Mouse (Mus musculus) liver, adult (tissue): ENCODE measurements around the gene Lmf1.

Experiments used
- GATA4 ChIP-seq: IDR thresholded peaks from 2 replicates; pipeline ENCODE4 v1.6.1; 2014; ENCODE audit warnings: mild to moderate bottlenecking, low read length; ENCODE audit not compliant: insufficient replicate concordance

Gene Lmf1

DNA sequence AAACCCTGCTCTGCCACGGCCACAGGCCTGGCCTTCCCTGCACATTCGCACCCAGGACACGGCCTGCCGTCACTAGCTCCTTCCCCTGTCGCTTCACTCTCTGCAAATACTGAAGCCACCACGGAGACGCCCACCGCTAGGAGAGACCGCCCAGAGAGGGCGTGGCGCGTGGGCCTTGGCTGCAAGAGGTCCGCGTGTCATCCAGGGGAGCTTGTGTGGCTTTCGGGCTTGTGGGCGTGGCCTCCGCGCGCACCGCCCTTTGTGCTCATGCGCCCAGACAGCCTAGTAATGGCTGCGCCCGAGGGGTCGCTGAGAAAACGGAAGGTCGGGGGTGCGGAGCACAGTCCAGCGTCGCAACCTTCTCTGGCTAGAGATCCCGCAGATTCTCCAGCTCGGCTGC is at the start of gene Lmf1:
Gene Lmf1 (plus strand): TSS at position 166 of the 400 bp plus-strand sequence.
- TF ChIP-seq GATA4, result no peak

DNA sequence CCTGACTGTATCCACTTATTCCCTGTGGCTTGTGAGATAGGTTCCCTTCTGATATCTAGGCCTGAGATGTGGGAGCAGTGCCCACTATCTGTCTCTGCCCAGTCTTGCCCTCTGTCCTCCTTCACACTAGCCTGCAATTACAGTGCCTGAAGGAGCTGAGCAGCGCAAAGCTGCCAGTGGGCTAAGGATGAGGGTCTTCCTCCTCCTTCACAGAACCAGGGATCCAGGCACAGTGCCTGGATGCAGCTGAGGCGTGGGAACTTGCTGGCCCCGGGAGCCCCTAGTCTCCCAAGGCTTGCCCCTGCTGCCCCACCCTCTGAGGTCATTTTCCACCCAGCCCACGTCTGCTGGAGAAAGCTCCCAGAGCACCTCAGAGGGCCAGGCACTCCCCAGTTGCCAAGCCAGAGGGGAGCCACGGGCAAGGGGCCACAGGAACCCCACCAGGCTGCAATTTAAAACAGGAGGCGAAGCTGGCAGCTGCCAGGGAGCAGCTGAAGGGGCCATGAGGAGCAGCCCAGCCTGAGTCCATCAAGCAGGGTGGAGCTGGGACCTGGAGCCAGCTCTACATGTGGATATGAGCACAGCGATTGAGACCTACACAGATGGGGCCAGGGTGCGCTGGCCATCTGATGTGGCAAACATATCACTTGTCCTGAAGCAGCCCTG is 48.4 kb upstream of the Lmf1 start:
- TF ChIP-seq GATA4, result no peak

GRCm38 (mm10) chr17:25538945-25539875 is 39.7 kb upstream of the Lmf1 start:
- TF ChIP-seq GATA4, result no peak

DNA sequence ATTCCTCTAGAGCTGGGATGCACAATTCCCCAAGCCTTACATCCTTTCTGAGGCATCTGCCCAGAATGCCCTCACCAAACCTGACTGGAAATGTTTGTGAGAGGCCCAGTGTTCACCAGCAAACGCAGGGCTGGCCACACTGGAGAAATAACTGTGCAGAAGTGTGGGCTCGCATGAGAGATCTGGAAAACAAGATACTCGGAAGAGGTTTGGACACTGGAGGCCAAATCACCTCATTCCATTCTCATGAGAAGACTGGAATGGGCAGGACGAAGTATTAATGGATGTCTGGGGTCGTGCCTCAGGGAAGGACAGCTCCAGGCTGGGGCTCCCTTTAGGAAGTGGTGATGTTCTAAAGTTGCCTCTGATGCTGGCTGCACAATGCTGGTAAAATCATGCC is 38.2 kb upstream of the Lmf1 start:
- no peak for TF ChIP-seq GATA4

DNA sequence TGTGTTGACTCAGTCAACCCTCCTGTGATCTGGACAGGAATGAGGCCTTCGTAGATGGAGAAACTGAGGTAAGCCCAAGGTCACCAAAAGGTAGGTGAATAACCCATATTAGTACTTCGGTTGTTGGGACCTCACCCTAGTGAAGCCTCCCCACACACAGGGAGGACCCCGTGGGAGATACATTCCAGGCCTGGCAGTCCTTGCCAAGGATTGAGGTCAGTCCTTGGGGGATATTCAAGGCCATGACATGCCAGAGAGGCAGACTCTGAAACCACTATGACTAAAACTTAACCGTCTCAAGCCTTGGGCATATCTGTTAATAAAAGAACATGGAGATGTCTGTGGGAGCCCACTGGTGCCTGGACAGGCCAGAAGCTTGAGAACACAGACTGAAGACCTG is 37.1 kb upstream of the Lmf1 start:
- no peak for TF ChIP-seq GATA4

DNA sequence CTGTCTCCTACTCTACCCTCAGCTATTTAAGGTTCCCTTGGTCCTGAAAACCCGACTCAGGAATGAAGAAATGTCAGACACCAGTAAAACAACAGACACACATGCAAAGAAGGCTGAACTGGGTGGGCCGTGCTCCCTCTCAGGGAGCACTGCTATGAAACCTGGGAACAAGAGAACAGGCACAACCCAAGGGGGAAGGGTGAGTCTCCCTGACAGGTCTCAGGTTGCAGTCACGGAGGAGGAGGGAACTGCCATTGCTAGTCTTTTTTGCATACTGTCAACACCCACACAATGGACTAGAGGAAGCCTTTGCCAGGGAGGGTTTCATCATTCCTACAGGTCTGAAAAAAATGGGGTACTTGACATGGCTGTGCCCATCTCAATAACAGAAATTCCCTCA is 31.9 kb upstream of the Lmf1 start:
- no peak for TF ChIP-seq GATA4

DNA sequence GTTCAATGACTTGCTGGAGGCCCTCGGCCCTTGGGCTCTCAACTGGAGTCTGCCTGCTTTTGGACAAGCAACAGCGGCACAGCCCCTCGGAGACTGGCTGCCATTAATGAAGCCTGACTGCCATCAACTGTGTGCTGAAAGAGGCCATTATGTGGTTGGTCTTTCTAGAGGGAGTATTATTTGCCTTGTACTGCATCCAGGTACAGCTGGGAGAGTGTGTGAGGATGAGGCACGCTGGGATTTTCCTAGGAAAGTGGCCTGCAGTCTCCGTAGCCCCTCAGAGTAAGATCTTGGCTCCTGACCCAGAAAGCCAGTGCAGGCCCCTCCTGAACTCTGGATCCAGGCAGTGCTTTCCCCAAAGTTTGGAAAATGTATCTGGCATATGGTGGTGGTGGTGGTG is 28.9 kb upstream of the Lmf1 start:
- TF ChIP-seq GATA4, result no peak

- TF ChIP-seq GATA4, result no peak
These were observed 27.6 kb upstream of the Lmf1 start for GRCm38 (mm10) chr17:25551313-25551712.

- no peak for TF ChIP-seq GATA4
These were observed 23.7 kb upstream of the Lmf1 start for GRCm38 (mm10) chr17:25555159-25555558.

DNA sequence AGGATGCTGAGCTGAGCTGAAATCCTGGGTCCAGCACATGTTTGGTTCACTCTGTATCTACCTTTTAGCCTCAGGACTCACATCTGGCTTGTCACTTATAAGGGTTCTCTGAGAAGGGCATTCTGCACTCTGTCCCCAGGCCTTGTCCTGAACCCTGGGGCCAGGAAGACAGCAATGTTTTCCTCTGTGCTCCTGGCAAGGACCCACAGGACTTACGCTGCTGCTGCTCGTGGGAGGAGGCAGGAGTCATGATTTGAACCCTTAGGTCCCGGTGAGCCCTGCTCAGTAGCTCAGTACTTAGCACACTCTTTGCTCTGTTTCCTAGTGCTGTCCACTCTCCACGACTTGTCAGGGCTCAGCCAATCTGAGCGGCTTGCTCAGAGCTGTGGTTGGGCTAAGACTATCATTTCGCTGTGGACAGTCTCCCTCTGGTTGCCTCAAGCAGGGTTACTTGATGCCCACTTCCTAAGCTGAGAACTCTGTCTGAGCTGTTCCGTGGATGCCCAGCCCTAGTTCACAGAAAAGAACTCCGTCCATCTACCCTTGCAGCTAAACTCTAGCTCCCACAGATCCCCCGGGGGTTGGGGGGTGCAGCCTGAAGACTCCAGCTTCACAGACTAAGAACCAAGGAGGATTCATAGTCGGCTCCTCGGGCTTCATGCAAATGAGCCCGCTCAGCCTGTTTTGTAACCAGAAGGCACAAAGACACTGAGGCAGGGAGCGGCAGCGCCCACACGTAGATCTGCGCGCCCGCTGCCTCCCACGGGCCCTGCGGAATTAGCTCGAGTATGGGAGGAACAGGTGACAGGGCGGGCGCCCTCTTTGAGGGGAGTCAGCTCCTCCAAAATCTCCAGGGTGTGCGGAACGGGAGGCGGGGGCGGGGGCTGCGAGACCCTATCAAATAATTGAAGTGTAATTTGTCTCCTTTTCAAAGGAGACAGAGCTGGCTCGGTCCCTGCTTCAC is 22.9 kb upstream of the Lmf1 start:
- no peak for TF ChIP-seq GATA4

- no peak for TF ChIP-seq GATA4
These were observed 22.1 kb upstream of the Lmf1 start for GRCm38 (mm10) chr17:25556630-25557354.

DNA sequence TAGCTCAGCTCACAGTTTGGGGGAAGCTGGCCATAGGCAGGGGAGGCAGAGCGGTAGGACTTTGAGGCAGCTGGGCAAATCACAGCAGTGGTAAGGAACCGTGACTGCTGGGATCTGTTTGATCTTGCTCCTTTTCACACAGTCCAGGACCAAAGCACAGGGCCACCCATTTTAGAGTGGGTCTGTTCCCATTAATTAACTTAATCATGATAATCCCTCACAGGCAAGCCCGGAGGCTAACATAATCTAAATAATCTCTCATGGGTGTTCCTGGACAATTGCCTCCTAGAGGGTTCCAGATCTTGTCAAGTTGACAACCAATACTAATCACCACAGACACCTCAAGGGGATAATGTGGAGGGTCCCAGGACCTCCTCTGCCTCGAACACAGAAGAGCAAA is 19.3 kb upstream of the Lmf1 start:
- TF ChIP-seq GATA4, result no peak

DNA sequence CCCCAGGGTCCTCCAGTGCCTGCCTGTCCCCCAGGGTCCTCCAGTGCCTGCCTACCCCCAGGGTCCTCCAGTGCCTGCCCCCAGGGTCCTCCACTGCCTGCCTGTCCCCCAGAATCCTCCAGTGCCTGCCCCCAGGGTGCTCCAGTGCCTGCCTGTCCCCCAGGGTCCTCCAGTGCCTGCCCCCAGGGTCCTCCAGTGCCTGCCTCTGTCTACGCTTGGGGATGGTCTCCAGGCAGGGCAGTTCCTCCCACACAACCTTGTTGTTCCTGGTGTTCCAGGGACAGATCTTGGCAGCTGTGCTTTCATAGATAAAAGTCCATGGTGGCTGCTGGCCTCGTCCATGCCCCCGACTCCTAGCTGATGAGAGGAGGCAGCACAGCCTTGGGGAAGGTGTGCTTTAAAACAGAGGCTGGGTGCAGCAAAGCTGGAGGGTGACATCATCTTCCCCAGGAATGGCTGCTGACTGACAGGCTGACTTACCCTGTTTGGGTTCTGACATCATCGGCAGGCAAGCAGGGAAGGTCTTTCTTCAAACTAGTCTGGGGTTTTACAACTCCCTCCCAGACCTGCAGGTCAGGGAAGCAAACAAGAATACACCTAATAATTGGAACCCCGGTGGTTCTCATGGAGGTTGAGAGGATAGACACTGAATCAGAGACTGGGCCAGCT is 18.2 kb upstream of the Lmf1 start:
- no peak for TF ChIP-seq GATA4

GRCm38 (mm10) chr17:25561223-25562028 is 17.5 kb upstream of the Lmf1 start:
- TF ChIP-seq GATA4, result no peak

GRCm38 (mm10) chr17:25564481-25564880 is 14.4 kb upstream of the Lmf1 start:
- TF ChIP-seq GATA4, result no peak
